Mouse (Mus musculus): ENCODE measurements around the gene Gdf1.

DNA sequence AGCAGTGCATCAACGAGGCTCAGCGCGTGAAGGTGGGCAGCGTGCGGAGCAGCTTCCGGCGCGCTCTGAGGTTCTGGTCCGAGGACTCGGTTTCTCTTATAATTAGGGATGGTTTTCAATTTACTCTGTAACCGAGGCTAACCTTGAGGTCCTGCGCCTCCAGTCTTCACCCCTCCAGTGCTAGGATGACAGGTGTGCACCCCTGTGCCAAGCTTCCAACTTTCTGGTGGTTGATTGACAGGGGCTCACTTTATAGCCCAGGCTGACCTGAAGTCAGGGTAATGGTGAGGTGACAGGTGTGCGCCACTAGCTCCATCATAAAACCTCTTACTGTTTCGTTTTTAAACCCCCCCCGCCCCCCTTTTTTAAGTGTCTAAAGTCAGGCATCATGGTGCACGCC is 26.7 kb upstream of the Gdf1 start:
- TF ChIP-seq CTCF (IDR thresholded peaks at IDR 0.05; ENCODE audit: extremely low read depth, insufficient read length, insufficient replicate concordance, low read depth, low read length), result no peak
- no peak for TF ChIP-seq POLR2A (IDR thresholded peaks at IDR 0.05; ENCODE audit: low read depth, low read length)
